Mouse (Mus musculus): ENCODE measurements at regions not wholly inside any gene's neighbourhood (a gene's known extent, or its start where the extent isn't known, plus 50 kb on each side); places are given as distances from the start of the nearest gene placed in this dataset.

DNA sequence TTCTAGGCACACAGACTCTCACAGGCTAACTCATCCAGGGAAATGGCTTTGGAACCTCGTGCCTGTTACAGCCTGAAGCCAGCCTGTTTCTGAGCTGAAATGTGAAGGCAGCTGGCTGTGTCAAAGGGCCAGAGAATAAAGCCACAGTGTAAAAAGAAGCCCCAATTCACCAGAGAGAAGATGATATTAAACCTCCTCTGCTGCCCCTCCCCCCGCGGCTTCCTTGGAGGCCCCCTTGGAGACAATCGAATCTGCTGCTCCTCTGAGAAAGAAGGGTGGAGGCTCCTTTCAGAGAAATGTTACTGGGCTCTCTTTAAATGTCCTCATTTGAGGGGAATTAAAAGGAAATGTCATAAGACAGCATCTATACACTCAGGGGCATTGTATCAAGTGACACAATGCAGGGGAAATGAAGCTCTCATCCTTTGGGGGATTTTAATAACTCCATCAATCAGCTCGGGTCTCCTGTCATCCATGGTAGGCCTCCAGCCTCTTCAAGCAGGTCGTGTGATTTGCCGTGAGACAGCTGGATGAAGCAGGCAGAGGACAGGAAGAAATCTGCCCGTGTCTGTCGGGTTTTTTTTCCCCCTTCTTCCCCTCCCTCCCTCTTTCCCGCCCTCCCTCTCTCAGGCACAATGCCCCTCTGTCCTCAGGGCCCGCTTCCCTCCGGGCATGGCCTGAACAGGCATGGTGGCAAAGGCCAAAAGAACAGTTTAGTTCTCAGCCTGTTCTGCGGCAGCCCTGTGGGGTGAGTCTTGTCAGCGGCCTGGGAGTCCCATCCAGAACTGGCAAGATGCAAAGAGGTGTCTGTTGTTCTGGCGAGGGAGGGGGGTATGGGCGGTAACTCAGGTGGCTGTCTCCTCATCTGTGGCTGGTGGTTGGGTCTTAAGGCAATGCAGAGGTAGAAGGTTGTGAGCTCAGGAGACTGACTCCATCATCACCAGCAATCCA, 372.6 kb downstream of the Cog6 start:
- in situ Hi-C loops (cut with MseI, MboI): no loop called here

DNA sequence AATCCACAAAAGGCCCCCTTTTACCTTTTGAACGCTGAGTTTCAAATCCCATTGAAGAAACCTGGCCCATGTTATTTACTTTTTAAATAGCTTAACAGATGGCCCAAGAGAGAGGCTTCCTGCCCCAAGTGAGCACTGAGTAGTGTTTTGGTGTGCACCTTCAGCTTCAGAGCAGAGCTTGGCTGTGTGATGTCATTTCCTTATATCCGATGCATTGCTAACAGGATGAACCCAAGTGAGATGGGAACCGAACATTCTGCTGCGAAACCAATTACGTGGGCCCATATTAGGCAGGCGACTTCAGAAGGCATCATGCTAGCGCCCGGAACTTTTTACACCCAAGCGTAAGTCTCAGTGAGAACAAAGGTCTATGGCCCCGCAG, 373.2 kb downstream of the Cog6 start:
- in situ Hi-C loops (cut with MseI, MboI): no loop called here

DNA sequence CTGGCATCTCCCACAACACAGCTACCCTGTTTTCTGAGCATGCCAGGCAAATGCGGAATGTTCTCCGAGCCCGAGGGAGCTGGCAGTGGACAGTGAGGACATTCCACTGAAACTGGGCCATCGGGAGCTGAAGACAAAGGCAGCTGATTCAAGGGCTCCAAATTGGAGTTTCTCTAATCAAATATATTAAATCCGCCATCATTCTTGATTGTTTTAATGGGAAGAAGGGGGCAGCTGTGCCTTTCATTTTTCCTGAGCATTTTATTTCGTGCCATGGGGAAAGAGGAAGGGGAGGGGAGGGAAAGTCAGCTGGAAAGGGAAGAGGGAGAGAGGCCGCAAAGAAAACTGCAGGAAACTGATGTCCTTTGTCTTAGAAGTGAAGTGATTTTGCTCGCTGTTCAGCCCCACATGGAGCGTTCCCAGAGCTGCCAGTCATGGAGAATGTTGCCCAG, 373.9 kb downstream of the Cog6 start:
- in situ Hi-C loops (cut with MseI, MboI): no loop called here

DNA sequence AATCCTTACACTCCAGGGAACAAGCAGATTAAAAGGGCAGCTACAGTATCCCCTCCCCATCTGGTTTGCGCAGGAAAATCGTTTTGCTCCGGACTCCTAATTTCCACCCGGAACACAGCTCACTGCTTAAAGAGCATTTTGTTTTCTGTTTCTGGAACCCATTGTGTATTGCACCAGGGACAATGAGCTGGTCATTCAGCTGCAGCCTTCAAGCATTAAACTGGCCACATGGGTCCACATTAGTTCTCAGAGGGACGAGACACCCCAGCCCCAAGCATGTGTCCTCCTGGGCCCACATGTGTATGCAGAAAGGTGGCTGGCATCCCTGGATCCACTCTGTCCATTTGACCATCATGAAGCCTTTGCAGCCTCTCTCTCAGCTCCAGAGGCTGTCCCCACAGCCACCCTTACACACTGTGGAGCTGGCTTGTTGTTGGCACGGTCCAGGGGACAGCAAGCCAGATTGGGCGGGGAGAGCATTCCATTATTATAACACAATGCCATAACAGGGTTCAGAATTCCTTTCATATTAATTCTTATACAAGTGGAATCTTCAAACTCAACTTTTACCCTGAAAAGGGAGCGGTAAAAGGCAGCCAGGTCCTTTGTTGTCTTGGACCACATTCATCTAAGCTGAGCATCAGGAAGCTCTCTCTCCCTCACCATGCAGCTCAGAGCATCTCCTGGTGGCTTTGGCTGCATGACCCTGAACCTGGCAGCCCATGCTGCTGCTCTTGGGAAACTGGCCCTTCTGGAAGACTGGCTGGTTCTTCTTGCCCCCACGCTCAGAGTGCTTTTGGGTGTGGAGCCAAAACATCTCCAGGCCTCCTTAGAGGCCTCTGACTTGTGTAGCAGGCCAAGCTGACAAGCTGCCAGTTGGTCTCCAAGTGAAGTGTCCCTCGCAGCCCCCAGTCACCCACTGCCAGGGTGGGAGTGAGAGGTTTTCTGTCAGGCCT, 373.4 kb downstream of the Foxo1 start:
- in situ Hi-C loops (cut with MseI, MboI): no loop called here

DNA sequence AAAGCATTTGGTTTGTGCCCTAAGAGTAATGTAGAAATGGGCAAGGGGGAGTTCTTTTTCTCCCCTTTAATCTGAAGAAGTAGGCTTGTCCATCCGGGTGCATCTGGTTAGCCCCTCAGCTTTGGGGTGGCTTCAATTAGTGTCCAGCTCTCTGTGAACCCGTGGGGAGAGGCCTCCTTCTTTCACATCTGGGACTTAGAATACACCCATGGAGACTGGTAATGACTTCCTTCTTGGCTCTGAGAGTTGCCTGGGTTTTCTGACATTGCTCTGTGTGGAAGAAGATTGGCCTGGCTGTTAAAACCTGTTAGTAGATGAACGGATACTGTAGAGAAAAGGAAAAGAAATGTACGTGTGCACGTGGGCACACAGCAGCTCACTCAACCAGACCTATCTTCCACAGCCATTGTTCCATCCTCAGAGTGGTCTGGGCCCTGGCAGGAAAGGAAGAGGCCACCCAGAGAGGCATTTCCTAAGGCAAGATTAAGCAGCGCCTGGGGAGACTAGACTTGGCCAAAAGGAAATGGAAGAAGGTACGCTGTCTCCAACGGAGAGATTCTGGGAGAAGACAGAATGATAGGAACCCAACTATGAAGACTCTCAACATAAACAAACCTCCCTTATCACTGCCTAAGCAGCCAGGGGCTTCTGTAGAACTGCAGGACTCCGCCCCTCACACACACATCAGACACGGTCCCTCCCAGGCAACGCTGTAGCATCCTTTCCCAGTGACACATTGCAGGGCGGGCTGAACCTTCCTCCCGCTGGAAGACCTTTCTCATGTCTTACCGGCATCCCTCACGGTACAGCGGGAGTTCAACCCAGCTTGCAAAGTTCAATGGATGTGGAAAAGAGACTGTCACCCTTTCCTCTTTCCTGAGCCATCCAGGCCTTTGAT, 372.4 kb downstream of the Foxo1 start:
- in situ Hi-C loops (cut with MseI, MboI): no loop called here

DNA sequence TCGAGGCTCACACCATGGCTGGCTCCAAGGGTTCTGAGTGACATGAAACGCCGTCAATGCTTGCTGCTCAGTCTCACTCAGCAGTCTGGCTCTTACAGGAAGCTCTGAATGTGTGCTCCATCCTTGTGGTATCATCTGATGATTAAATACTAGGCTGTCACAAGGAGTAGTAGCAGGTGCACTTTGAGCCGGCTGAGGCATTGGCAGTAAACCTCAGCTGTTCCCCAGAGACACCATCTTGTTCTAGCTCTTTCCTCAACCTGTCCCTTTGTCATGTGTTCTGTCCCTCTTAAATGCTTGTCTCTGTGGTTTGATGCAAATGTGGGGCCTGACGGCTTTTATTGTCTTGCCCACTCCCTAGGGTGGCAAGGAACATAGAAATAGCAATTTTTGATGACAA, 370.7 kb downstream of the Foxo1 start:
- in situ Hi-C loops (cut with MseI, MboI): no loop called here

DNA sequence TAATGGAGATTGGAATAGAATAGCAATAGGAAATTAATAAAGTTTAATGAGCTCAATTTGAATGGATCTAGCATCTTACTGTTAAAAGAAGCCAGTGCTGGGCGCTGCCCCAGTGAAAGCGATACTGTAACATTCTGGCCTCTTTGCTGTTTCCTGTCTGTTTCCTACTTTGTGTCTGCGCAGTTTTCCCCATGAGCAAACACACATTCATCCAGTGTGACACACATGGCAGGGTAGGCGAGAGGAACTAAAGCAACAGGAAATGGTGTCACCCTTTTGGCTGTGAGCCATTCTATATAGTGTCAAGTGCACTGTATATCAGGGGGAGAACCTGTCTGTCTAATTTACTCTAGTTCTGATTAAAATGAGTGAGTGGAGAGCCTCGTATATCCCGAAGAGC, 366.2 kb downstream of the Foxo1 start:
- in situ Hi-C loops (cut with MseI, MboI): no loop called here

DNA sequence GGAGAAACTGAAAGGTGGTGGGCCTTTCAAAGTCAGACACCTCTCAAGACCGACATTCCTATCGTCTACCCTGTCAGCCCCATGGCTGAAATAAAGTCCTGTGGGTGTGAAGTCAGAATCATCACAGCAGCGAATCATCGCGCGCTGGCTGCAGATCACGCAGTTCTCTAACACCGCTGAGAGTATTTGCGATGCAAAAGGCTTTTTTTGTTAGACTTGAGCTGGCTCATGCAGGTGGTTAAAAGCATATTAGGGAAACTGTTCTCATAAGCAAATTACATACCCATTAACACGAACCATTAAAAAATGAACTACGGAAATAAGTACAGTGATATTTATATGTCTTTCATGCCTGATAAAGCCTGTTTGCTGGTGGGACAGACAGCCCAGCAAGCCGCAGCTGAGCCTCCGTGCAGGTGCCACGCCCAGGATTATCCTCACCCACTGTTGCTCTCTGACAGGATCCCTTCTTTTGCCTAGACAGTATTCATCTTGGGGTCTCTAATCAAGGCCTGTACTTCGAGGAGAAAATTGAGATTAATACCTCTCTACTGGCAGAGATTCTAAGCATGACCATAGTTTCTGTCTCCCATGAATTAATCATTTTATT, 365.5 kb downstream of the Foxo1 start:
- in situ Hi-C loops (cut with MseI, MboI): no loop called here

DNA sequence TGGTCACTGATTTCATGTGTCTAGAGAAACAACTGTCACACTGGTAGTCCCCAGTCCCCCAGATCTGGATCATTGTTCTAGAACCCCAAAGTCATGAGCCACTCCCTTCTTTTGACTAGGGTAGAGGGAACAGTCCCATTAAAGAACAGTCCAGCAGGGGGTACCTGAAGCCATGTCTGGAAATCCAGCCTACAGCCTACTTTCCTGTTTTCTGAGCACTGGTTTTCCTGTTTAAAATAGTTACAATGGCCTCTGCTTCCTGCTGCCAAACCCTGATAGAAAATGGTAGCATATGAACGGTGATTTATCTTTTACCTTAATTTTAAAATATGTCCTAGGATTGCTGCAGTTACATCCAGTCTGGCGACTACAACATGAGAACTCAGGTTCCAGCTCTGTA, 364.5 kb downstream of the Foxo1 start:
- in situ Hi-C loops (cut with MseI, MboI): no loop called here

DNA sequence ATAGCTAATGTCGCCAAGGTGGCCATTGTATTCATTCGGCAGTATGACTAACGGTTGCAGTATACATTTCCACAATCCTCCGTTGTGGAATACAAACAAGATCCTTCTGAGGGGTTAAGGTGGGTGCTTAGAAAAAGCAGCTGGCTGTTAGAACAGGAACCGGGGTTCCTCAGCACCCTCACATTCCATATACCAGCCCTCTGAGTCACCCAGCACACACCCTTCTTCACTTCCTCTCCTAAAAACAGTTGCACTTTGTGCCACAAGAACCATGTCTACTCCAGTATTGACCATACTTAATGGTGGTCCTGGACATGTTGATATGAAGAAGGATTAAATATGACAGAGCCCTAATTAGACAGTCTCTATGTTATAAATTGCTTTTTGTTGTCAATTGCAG, 362.1 kb downstream of the Foxo1 start:
- in situ Hi-C loops (cut with MseI, MboI): no loop called here

DNA sequence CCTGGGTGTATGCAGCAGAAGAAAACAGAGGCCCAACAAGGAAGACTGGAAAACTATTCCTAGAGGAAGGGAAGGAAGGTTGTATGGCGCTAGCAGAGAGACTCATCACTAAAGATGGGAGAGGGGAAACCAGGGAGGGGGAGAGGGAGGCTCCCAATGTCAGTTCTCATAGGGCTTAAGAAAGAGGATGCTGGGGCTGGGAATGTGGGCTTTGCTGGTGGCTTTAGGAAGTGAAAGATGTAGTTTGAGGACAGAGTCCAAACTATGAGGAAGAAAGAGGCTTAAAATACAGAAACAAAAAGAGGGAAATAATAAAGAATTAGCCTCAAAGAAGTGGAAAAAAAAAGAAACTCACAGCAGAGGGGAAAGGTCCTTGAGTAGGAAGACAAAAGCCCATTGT, 357.0 kb downstream of the Foxo1 start:
- in situ Hi-C loops (cut with MseI, MboI): no loop called here

DNA sequence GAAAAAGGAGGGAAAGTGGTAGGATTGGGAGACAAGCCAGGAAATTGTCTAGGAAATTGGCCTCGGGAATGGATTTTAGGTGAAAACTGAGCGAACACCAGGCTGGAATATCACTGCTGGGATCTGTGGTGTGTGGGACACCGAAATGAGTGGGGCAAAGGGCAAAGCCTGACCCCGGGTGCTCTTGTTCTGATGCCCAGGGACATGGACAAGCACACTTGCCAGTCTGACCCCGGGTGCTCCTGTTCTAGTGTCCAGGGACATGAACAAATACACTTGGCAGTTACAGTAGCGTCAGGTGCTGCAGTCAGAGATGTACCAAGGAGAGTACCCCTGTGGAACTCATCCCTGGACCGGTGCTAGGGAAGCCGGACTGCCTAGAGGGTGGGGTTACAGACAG, 354.4 kb downstream of the Foxo1 start:
- in situ Hi-C loops (cut with MseI, MboI): no loop called here

DNA sequence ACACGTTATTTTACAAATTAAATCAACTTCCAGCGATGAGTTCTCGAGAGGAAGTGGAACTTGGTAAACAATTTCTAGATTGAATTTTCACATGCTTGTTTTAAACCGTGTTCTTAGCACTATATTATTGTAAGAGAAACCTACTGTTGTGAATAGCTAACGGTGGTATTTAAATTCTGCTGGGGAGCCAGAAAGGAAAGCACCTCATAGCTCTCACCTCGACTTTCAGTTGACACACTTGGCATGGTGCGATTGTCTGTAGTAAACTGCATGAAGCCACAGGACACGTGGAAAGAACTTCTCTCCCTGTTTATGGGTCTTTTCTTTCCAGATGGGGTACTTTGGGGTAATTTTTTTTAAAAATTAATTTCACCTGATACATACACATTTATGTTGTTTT, 353.8 kb downstream of the Foxo1 start:
- in situ Hi-C loops (cut with MseI, MboI): no loop called here

DNA sequence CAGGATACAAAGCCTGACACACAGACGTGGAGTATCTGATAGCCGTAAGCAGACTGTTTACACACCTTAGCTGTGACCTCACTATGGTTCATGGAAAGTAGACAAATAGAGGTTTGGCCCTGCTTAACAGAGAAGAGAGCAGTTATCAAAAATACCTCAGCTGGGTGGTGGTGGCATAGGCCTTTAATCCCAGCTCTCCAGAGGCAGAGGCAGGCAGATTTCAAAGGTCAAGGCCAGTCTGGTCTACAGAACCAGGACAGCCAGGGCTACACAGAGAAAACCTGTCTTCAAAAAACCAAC, 350.7 kb downstream of the Foxo1 start:
- in situ Hi-C loops (cut with MseI, MboI): no loop called here

DNA sequence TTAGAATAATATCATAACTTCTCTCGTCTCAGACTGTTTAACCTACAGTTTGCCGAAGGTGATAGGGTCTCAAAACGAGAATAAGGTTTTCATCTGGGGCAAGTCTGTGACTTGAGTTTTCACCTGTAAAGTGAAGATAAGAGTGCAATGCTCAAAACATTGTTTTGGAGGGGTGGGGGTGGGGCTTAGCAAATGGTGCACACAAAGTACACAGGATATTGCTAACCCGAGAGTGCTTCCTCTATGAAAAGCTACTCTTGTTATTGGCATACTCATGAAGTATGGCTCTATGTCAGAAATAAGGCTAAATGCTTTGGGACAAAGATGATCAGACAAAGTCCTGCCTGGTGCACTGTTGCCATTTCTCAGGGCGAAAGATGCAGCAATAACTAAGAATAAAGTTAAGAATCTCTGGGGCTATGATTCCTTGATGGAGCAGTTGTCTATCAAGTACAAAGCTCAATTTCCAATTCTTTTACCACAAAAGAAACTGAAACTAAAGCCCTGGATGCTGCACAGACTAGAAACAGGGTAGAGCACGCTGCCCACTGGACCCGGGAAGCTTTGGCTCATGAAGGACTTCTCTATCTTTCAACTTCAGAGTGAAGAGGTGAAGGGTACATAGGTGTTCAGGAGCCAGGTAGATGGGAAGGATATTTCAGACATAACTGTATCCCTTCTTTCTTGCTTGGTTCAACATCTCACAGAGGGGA, 350.2 kb downstream of the Foxo1 start:
- in situ Hi-C loops (cut with MseI, MboI): no loop called here

DNA sequence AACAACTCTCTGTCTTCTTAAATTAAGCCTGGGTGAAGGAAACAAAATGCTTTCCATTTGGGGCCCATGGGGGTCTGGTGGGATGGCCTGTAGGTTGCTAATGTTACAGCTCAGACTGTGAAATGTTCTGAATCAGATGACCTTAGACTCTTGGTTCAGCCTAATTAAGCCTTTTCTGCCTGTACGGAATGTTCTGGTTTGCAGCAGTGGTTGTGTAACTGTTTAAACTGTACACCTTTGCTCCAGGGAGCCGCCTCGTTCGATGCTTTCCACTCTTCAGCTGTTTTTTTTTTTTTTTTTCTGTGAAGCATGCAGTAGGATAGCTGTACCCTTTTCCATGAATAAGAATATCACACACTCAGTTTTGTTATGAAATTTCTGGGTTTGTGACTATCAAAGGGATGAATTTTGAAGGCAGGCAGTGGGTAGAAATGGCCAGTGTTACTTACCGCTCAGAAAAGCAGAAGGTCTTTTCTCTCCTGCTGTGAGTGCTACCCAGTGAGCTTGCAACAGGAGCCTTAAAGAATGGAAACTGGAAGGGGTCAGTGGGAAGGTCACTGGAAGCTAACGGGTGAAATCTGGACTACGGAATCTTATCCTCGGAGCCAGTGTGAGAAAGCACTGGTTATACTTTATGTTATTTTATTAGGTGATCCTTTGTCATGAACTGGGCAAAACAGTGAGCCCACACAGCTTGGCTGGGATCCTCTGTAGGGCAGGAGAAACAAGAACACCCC, 349.4 kb downstream of the Foxo1 start:
- in situ Hi-C loops (cut with MseI, MboI): no loop called here

DNA sequence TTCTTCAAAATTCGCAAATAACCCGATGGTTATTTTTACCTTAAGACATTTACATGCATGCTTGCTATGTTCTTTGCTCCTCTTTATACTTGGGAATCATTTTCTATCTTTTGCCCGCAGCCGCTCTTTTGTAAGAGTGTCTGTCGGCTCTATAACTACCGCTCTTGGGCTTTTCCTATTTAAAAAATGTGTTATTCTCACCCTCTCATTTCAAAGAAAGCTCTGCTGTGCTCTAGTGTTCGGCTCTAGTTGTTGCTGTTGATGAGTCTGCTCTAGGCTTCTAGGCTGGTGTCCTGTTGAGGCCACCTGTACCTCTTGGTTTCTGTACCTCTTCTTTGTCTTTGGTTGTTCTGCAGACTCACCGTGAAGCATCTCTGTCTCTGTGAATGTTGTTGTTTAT, 343.7 kb downstream of the Foxo1 start:
- in situ Hi-C loops (cut with MseI, MboI): no loop called here

DNA sequence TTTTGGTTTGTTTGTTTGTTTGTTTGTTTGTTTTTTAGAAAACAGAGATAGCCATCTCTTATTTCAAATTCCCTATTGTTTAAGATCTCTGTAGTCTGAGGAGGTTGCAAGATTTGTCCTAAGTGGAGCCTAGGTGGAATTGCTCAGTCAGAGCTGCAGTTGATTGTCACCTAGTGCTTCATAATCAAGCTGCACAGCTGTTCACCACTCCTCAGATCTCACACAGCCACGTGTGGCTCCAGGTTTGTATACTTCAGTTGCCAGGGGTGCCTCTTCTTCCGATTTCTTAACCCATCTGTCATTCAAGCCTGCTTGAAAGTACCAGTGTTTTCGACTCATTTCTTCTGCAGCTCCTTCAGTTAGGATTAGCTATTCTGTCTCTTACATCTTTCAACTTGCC, 342.3 kb downstream of the Foxo1 start:
- in situ Hi-C loops (cut with MseI, MboI): no loop called here

DNA sequence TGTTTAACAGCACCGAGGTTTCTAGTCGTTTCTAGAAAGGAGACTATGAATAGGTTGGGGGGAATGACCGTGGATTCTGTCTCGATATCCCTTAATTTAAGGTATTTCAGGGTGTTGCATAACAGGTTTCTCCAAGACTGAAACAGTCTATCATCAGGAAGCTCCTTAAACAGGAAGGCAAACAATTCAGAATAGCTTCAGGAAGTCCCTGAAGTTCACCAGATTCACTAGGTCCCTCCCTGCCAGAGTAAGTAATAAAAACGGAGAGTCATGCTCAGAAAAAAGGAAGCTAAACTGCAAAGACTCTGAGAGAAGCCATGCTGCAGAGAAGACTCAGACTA, 339.9 kb downstream of the Foxo1 start:
- in situ Hi-C loops (cut with MseI, MboI): no loop called here

All from mouse trophoblast stem cell (cell line).